Mouse (Mus musculus) kidney, postnatal 0 days (tissue): Measurements from ENCODE around the gene 3100002H09Rik. TPM values are rescaled to one million over a fixed set of nuclear protein-coding genes. Genes with fewer than 3 reads are reported as not detected.

Source experiments
- ATAC-seq: fragments of 200-750 bp; cut with Nextera tagmentation; replicated peaks from 2 replicates; pipeline ENCODE4 v1.8.0; 2017; ENCODE audit warnings: low read depth, moderate number of reproducible peaks, moderate TSS enrichment, moderate library complexity; ENCODE audit not compliant: low FRiP score
- DNase-seq: peaks from one replicate; pipeline ENCODE4 v3.0.0-alpha.2; 2016; ENCODE audit warnings: low spot score
- H3K27ac ChIP-seq: fragments of 300-500 bp; sonication (generic); 2 replicates; pipeline ENCODE4 v1.5.1; 2014; ENCODE audit warnings: mild to moderate bottlenecking
- H3K27me3 ChIP-seq: fragments of 300-500 bp; sonication (generic); 2 replicates; pipeline ENCODE4 v1.6.1; 2014; ENCODE audit warnings: low read length, mixed read lengths; ENCODE audit not compliant: insufficient read depth
- H3K36me3 ChIP-seq: fragments of 300-500 bp; sonication (generic); 2 replicates; pipeline ENCODE4 v1.6.1; 2014; ENCODE audit warnings: low read length, mixed read lengths; ENCODE audit not compliant: insufficient read depth
- H3K4me1 ChIP-seq: fragments of 300-500 bp; sonication (generic); replicated peaks from 2 replicates; pipeline ENCODE4 v1.6.1; 2014; ENCODE audit warnings: antibody characterized with exemption, low read length, mixed read lengths; ENCODE audit not compliant: insufficient read depth
- H3K4me2 ChIP-seq: fragments of 300-500 bp; sonication (generic); 2 replicates; pipeline ENCODE4 v1.6.1; 2014; ENCODE audit warnings: mild to moderate bottlenecking, low read length, moderate library complexity, mixed read lengths
- H3K4me3 ChIP-seq: fragments of 300-500 bp; sonication (generic); replicated peaks from 2 replicates; pipeline ENCODE4 v1.5.1; 2014; ENCODE audit warnings: low read depth, low read length
- H3K9ac ChIP-seq: fragments of 300-500 bp; sonication (generic); 2 replicates; pipeline ENCODE4 v1.6.1; 2014; ENCODE audit warnings: low read depth, low read length
- H3K9me3 ChIP-seq: fragments of 300-500 bp; sonication (generic); replicated peaks from 2 replicates; pipeline ENCODE4 v1.6.1; 2016; ENCODE audit warnings: low read length, inconsistent platforms, mixed read lengths
- CTCF ChIP-seq: IDR thresholded peaks from 2 replicates; pipeline ENCODE4 v1.5.1; 2016; ENCODE audit warnings: antibody characterized with exemption, low read depth, mild to moderate bottlenecking, moderate library complexity
- WGBS: fragments of 180-500 bp; shearing (Covaris S2); extraction: QIAGEN DNeasy Blood & Tissue Kit; methylation state at CpG from one replicate; pipeline ENCODE4 v1.1.7; 2014; 5-methylcytosine and 5-hydroxymethylcytosine counted together
- polyA plus RNA-seq: library from polyadenylated mRNA; unstranded; fragments of >200 nt; fragmentation: Nextera tagmentation; extraction: Ambion mirVana; gene quantifications from 2 replicates; pipeline ENCODE4 v1.2.1, GENCODE M21; 2015

3100002H09Rik gene
- polyA plus RNA-seq, 1 experiment from 2014 or later = not detected

GRCm38 (mm10) chr4:124593210-124593609, 17.4 kb downstream of the 3100002H09Rik start:
- DNase-seq (no peak), ATAC-seq (no peak)
- no peaks in the 10 kb centered on the region for H3K4me1 ChIP-seq
- no peaks in the 10 kb centered on the region for H3K9me3 ChIP-seq
- H3K27ac ChIP-seq = no peak overlapping the region
- TF ChIP-seq CTCF = no peak
- no peaks in the 10 kb centered on the region for H3K36me3 ChIP-seq
- H3K27me3 ChIP-seq = no peaks in the 10 kb centered on the region; the same call in none of the 2 replicates
- no peak overlapping the region for H3K4me2 ChIP-seq
- no peak overlapping the region for H3K9ac ChIP-seq
- H3K4me3 ChIP-seq = no peak overlapping the region

DNA sequence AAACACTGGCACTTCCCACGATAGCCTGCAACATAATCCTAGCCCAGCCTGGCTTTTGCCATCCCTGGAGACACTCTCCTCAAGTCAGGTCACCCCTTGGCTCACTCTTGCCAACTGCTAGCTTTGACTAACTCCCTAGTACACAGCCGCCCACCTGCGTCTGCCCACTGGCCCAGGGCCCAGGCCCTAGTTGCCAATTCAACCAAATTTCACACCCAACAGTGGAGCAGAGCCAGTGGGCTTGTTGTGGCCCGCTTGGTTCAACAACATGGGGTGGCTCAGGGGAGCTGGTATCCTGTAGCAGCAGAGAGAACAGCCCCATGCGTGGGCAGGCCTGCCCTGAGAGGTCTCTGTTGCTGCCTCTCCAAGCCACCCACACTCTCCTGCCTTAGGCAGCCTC, 18.4 kb downstream of the 3100002H09Rik start:
- DNase-seq = no peak
- ATAC-seq = no peak
- Histone ChIP-seq H3K4me2 (no peak overlapping the region), H3K9me3 (no peaks in the 10 kb centered on the region), H3K4me1 (no peaks in the 10 kb centered on the region), H3K36me3 (no peaks in the 10 kb centered on the region), H3K27me3 (no peaks in the 10 kb centered on the region; the same call in none of the 2 replicates), H3K9ac (no peak overlapping the region), H3K27ac (no peak overlapping the region), H3K4me3 (no peak overlapping the region)
- WGBS = 82% methylated on average over 5 of the region's 5 CpGs
- no peak for TF ChIP-seq CTCF

- DNase-seq (no peak), ATAC-seq (no peak)
- Histone ChIP-seq H3K27me3 (peaks cover 11% of the 10 kb centered on the region; the same call in 1 of the 2 replicates), H3K9ac (no peak overlapping the region), H3K4me3 (no peak overlapping the region), H3K4me2 (no peak overlapping the region), H3K27ac (no peak overlapping the region), H3K4me1 (0 out of 2 replicates have a peak, but pooled peaks cover 3% of the 10 kb centered on the region), H3K36me3 (no peaks in the 10 kb centered on the region), H3K9me3 (no peaks in the 10 kb centered on the region)
- 70% methylated on average over 7 of the region's 7 CpGs for WGBS
- TF ChIP-seq CTCF = no peak
Measured at GRCm38 (mm10) chr4:124580695-124581094, 29.9 kb downstream of the 3100002H09Rik start.

DNA sequence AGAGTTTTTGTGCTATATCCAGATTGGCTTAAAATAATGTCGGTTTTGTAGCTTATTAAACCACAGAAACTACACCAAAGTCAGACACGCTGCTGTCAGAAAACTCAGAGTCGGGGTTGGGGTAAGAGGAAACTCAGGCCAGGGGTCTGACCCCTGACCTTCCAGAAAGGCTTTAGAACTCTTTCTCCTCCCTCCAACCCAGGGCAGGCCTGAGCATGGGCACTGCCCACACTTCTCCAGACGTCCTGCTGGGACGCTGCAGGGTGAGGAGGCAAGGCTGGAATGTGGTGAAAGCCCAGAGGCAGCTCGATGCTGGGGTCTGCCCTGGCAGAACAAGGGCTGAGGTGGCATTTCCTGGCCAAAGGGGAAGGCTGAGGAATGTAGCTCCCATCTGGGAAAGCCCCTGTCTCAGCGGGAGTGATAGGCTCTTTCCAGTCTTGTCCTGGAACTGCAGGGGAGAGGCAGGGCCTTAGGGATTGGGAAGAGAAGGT, 34.6 kb downstream of the 3100002H09Rik start:
- TF ChIP-seq CTCF = no peak
- Histone ChIP-seq H3K9ac (no peak overlapping the region), H3K36me3 (no peaks in the 10 kb centered on the region), H3K9me3 (no peaks in the 10 kb centered on the region), H3K27ac (no peak overlapping the region), H3K27me3 (peaks cover 31% of the 10 kb centered on the region), H3K4me3 (peak overlapping the region; percentile 31; the same call in 1 of the 2 replicates), H3K4me1 (0 out of 2 replicates have a peak, but pooled peaks cover 8% of the 10 kb centered on the region), H3K4me2 (peak overlapping the region; percentile 76)
- 12% methylated on average over 7 of the region's 7 CpGs for WGBS
- no peak for ATAC-seq
- peak; percentile 31 for DNase-seq

DNA sequence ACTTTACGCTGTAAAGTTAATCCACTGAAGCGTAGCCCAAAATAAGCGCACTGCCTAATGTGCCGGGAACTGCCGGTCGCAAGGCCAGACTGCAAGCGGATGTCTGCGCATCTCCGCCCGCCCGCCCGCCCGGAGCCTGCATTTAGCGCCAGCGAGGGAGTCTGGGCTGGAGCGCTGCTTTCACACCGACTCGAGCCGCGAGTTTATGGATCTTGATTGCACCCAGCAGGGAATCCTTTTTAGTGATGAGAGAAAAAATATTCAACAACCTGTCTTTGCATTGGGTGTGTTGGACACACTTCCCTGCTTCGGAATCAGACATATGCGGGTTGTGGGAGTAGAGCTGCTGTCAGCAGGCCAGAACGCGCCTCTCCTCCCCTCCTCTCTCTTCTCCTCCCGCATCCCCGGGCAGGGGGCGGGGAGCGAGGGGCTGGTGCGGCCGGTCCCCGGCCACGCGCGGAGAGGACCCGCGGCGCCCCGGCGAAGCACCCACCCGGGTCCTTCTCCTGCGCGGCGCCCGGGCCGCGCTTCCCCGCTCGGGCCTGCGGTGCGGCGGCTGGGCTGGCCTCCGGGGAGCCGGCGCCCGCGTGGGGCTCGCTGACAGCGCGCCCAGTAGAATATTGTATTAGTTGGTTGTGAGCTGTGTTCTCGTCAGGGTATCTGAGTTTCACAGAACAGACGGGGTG, 35.2 kb downstream of the 3100002H09Rik start:
- no peak for TF ChIP-seq CTCF
- Histone ChIP-seq H3K4me2 (peak overlapping the region; percentile 76), H3K9ac (peak overlapping the region; percentile 46; the same call in 1 of the 2 replicates), H3K4me1 (0 out of 2 replicates have a peak, but pooled peaks cover 11% of the 10 kb centered on the region), H3K36me3 (no peaks in the 10 kb centered on the region), H3K9me3 (no peaks in the 10 kb centered on the region), H3K4me3 (peak overlapping the region; percentile 31), H3K27ac (no peak overlapping the region), H3K27me3 (peaks cover 31% of the 10 kb centered on the region)
- ATAC-seq (0 out of 2 replicates have a peak, but pooled peaks have one; percentile 19), DNase-seq (peak; percentile 32)
- WGBS = under 1% methylated on average over 61 of the region's 61 CpGs

DNA sequence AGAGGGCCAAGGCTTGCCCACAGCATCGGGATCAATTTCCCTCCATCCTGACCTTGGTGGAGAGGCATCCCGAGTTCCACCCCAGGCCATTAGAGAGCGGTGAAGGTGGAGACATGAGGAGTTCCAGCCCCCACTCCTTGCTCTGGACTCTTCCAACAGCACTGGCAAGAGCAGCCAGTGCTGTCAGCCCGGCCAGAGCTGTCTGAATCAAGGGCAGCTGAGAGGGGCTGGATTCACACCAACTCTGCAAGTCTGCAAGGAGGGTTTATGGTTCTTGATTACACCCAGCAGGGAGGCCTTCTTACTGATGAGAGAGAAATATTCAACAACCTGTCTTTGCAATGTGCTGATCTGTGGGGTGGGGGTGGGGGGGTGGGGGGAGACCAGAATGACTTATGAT, 37.0 kb downstream of the 3100002H09Rik start:
- H3K9me3 ChIP-seq = no peaks in the 10 kb centered on the region
- no peak for TF ChIP-seq CTCF
- 28% methylated on average over 4 of the region's 4 CpGs for WGBS
- peaks cover 31% of the 10 kb centered on the region for H3K27me3 ChIP-seq
- ATAC-seq (no peak), DNase-seq (no peak)
- H3K4me3 ChIP-seq = no peak overlapping the region
- no peaks in the 10 kb centered on the region for H3K36me3 ChIP-seq
- H3K4me1 ChIP-seq = 0 out of 2 replicates have a peak, but pooled peaks cover 11% of the 10 kb centered on the region
- no peak overlapping the region for H3K4me2 ChIP-seq
- H3K27ac ChIP-seq = no peak overlapping the region
- no peak overlapping the region for H3K9ac ChIP-seq
